ENCODE assay signal across 20 mouse cellular contexts in the genomic region with DNA sequence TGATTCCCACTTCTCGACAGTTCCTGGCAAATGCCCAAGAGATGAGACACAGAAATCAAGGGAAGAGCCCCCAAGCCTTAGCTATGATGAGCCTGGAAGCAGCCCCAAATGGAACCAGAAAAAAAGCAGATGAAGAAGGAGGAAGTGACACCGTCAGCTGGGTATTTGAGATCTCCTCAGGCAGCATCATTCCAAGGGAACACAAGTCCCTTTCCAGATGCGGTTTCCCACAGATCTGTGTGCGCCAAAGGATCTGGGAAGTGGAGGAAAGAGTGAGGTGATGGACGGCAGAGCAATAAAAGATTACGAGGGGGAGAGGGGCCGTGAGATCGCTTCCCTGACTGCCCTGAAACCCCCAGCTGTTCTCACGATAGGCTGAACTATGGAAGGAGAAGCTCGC.
"Had no signal": no experiment of that assay in that cellular context is flagged by ENCODE, and none has a peak within 500 bp of the region (broad histone marks: within the 10 kb centered on the region; RNA-seq: fewer than 3 reads in every experiment).

No protein-coding gene starts in this region.

- H3K27ac ChIP-seq: kidney, postnatal 0 days; layer of hippocampus, adult 2 months; liver, embryonic 14.5 days; lung, embryonic 15.5 days; neural tube, embryonic 12.5 days had no signal

- H3K9me3 ChIP-seq: lung, embryonic 15.5 days; megakaryocyte, embryonic 14.5 days; neural tube, embryonic 12.5 days had no signal

- H3K4me1 ChIP-seq: lung, embryonic 15.5 days; megakaryocyte, embryonic 14.5 days had no signal

- H3K27me3 ChIP-seq: lung, embryonic 15.5 days; megakaryocyte, embryonic 14.5 days; neural tube, embryonic 12.5 days had no signal

- H3K9ac ChIP-seq: liver, embryonic 14.5 days; liver, postnatal 0 days; lung, embryonic 15.5 days; neural tube, embryonic 12.5 days had no signal

- DNase-seq: kidney, adult 2 months; kidney, postnatal 25 days; layer of hippocampus, adult 9-11 months; liver, postnatal 0 days; lung, postnatal 10 days; lung, postnatal 36 days; midbrain, embryonic 14.5 days; retina, postnatal 1 day; thymus, adult 2 months; thymus, postnatal 14 days; thymus, postnatal 4 days had no signal

- ATAC-seq: intestine, postnatal 0 days; liver, postnatal 0 days had no signal

- H3K36me3 ChIP-seq: lung, embryonic 15.5 days; neural tube, embryonic 12.5 days had no signal

- H3K4me2 ChIP-seq: liver, embryonic 11.5 days; lung, embryonic 15.5 days; midbrain, embryonic 11.5 days; neural tube, embryonic 12.5 days had no signal

- H3K4me3 ChIP-seq: layer of hippocampus, adult 2 months; lung, embryonic 15.5 days; megakaryocyte, embryonic 14.5 days; neural tube, embryonic 12.5 days had no signal
